Mouse (Mus musculus): ENCODE measurements around the gene Mrps18c. TPM values are rescaled to one million over a fixed set of nuclear protein-coding genes. Genes with fewer than 3 reads are reported as not detected.

The Mrps18c gene
- polyA plus RNA-seq, 1 experiment = 128 TPM

DNA sequence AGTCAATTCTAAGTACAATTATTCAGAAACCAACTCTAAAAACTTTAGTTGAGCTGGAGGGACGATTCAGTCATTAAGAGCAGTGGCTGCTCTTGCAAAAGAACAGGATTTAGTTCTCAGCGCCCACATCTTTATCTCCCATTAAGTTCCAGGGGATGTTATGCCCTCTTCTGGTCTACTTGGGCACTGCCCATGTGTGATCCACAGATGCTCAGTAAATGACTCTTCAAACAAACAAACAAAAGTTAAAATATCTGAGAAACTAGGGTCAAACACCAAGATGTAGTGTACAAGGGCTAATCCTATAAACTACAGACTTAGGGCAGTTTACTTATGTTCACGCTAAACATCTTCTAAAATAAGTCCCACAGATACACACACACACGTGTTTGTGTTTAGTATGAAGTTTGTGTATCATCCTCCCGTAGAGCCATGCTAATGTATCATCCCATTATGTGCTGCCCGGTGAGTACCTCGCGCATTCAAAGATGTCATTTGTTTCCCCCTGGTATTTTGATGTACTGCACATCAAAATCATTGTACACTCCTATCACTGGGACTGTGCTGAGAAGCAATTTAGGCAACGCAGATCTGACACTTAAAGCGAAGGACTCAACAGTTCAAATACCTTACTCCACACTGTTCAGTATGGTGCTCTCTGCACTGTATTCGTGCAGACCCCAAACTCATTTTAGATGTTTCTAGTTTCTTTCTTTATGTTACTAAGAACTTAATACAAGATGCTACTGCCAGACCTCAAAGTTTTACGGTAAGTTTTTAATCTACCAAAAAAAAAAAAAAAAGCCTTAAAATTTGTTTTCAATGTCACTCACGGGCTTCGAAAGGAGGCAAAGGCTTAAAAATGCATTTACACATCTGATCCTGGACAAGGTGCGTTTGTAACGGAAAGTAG lies 21.4 kb downstream of the Mrps18c start:
- WGBS = 36% methylated on average over 16 of the region's 16 CpGs
- Histone ChIP-seq H3K27ac (ENCODE audit: control insufficient read depth, insufficient read depth, low read depth, low read length, poor library complexity) (peak overlapping the region; percentile 80; the same call in 1 of the 2 replicates), H3K4me3 (replicated peaks; ENCODE audit: control insufficient read depth, low read depth, low read length) (peak overlapping the region; percentile 79), H3K4me1 (ENCODE audit: control insufficient read depth, insufficient read depth, low read length) (no peaks in the 10 kb centered on the region)
- TF ChIP-seq CTCF (IDR thresholded peaks at IDR 0.05; ENCODE audit: control insufficient read depth, insufficient read depth, low read length) (no peak), POLR2A (IDR thresholded peaks at IDR 0.05; ENCODE audit: borderline replicate concordance, control insufficient read depth, low read depth, low read length) (no peak)

DNA sequence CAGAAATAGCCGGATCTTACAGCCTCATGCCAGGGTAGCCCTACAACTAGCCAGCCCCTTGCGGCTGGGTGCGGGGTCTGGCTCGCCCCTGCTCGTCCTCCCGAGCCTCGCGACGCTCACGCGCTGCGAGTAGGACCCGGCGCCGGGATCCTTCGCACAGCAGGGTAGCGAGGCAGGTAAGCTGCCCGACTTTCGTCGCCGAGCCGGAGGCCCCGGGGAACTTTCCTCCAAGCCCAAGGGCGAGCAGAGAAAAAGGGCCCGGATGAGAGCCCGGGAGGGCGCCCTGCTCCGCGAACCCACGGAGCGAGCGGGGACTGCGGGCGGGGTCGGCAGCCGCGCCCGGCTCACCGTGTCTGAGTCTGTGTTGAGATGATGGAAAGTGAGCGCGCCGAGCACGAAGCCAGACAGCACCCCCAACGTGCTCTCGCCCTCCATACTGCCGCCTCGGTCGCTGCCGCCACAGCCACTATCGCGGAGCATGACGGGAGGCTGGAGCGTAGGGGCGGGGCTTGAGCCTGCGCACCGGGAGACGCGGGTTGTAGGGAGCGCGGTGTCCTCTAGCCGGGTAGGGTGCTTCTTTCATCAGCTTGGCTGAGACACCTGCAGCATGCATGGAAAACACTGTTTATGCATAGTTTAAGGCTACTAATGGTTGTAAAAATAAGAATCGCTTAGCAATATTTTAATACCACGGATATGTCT lies 22.2 kb downstream of the Mrps18c start, which contains the start of gene Abraxas1:
TSS of gene Abraxas1 (minus strand) at position 483 of the 702 bp plus-strand sequence.
- no peaks in the 10 kb centered on the region for H3K4me1 ChIP-seq (ENCODE audit: control insufficient read depth, insufficient read depth, low read length)
- under 1% methylated on average over 63 of the region's 63 CpGs for WGBS
- H3K27ac ChIP-seq (ENCODE audit: control insufficient read depth, insufficient read depth, low read depth, low read length, poor library complexity) = peak within 1 kb of the TSS; percentile 80
- TF ChIP-seq POLR2A (IDR thresholded peaks at IDR 0.05; ENCODE audit: borderline replicate concordance, control insufficient read depth, low read depth, low read length) (peak; percentile 98), CTCF (IDR thresholded peaks at IDR 0.05; ENCODE audit: control insufficient read depth, insufficient read depth, low read length) (0 out of 2 replicates have a peak, but pooled peaks have one; percentile 9)
- H3K4me3 ChIP-seq (replicated peaks; ENCODE audit: control insufficient read depth, low read depth, low read length) = peak within 1 kb of the TSS; percentile 79

DNA sequence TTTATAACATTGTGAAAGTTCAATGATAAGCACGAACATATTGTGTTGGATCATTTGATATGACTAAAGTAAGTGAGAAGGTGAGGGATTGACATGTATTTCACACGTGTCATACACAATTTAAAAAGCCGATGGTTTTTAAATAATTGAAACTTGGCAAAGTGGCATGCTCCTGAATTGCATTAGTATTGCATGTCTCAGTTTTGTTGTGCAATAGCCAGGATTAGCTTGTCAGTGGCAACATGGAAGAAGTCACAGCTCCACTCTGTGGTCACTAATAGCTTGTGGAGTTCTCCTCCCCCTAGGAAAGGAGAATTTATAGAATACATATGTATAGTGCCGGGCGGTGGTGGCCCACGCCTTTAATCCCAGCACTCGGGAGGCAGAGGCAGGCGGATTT lies 22.9 kb downstream of the Mrps18c start:
- no peak for TF ChIP-seq CTCF (IDR thresholded peaks at IDR 0.05; ENCODE audit: control insufficient read depth, insufficient read depth, low read length)
- TF ChIP-seq POLR2A (IDR thresholded peaks at IDR 0.05; ENCODE audit: borderline replicate concordance, control insufficient read depth, low read depth, low read length) = no peak
- Histone ChIP-seq H3K4me3 (replicated peaks; ENCODE audit: control insufficient read depth, low read depth, low read length) (no peak overlapping the region), H3K27ac (ENCODE audit: control insufficient read depth, insufficient read depth, low read depth, low read length, poor library complexity) (no peak overlapping the region), H3K4me1 (ENCODE audit: control insufficient read depth, insufficient read depth, low read length) (no peaks in the 10 kb centered on the region)
- 47% methylated on average over 8 of the region's 8 CpGs for WGBS

DNA sequence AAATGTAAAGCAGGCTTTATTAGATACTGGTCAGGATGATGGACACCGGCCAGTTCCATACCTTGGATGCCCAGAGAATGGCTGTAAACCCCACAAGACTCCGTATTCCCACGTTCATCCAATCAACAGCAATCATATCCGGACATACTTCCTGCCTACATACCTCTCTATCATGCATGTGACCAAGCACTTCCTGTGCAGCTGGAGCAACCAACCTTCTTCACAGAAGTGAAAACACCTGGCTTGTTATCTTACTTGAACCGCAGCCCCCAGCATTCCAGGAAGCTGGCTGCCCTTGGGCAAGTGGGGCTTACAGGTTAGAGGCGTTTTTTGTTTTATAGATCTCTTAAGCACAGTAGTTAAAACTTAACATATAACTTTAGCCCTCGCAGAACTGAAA lies 24.4 kb downstream of the Mrps18c start:
- TF ChIP-seq CTCF (IDR thresholded peaks at IDR 0.05; ENCODE audit: control insufficient read depth, insufficient read depth, low read length) (no peak), POLR2A (IDR thresholded peaks at IDR 0.05; ENCODE audit: borderline replicate concordance, control insufficient read depth, low read depth, low read length) (no peak)
- Histone ChIP-seq H3K27ac (ENCODE audit: control insufficient read depth, insufficient read depth, low read depth, low read length, poor library complexity) (no peak overlapping the region), H3K4me3 (replicated peaks; ENCODE audit: control insufficient read depth, low read depth, low read length) (no peak overlapping the region), H3K4me1 (ENCODE audit: control insufficient read depth, insufficient read depth, low read length) (no peaks in the 10 kb centered on the region)
- 59% methylated on average over 7 of the region's 7 CpGs for WGBS

DNA sequence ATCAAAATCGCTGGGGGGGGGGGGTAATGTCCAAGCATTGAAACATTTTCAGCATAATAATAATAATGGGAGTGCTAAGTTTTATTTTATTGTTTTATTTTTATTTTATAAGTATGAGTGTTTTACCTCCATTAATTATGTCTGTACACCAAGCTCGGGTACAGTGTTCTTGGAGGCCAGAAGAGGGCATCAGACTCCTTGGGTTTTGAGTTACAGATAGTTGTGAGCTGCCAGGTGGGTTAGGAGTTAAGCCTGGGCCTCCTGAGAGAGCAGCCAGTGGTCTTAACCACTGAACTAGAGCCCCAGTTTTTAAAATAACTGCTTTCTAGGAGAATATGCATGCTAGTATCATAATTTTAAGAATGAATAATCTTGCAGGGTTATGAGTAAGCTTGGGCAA lies 27.5 kb downstream of the Mrps18c start:
- H3K27ac ChIP-seq (ENCODE audit: control insufficient read depth, insufficient read depth, low read depth, low read length, poor library complexity) = no peak overlapping the region
- no peaks in the 10 kb centered on the region for H3K4me1 ChIP-seq (ENCODE audit: control insufficient read depth, insufficient read depth, low read length)
- TF ChIP-seq CTCF (IDR thresholded peaks at IDR 0.05; ENCODE audit: control insufficient read depth, insufficient read depth, low read length) (peak; percentile 35; the same call in 1 of the 2 replicates), POLR2A (IDR thresholded peaks at IDR 0.05; ENCODE audit: borderline replicate concordance, control insufficient read depth, low read depth, low read length) (no peak)
- H3K4me3 ChIP-seq (replicated peaks; ENCODE audit: control insufficient read depth, low read depth, low read length) = no peak overlapping the region
- 13% methylated on average over 2 of the region's 2 CpGs for WGBS

DNA sequence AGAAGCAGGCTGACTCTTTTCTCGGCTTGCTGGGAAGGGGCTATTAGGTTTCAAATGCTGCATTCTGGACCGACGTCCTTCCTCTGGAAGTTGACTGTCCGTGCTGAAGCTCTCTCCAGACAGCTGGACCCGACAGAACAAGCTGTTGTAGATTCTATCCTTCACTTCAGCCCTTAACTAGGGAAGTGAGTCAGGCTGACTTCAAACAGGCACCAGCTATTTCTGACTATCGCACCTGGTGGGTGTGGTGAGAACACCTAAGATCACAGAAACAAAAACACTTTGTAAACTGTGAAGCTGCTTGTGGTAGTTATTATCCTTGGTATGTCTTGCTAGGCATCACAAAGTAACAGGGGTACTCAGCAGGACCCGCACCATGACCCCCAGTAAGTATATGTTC lies 28.1 kb downstream of the Mrps18c start:
- Histone ChIP-seq H3K4me3 (replicated peaks; ENCODE audit: control insufficient read depth, low read depth, low read length) (no peak overlapping the region), H3K27ac (ENCODE audit: control insufficient read depth, insufficient read depth, low read depth, low read length, poor library complexity) (no peak overlapping the region), H3K4me1 (ENCODE audit: control insufficient read depth, insufficient read depth, low read length) (no peaks in the 10 kb centered on the region)
- WGBS = 72% methylated on average over 7 of the region's 7 CpGs
- TF ChIP-seq POLR2A (IDR thresholded peaks at IDR 0.05; ENCODE audit: borderline replicate concordance, control insufficient read depth, low read depth, low read length) (no peak), CTCF (IDR thresholded peaks at IDR 0.05; ENCODE audit: control insufficient read depth, insufficient read depth, low read length) (no peak)

DNA sequence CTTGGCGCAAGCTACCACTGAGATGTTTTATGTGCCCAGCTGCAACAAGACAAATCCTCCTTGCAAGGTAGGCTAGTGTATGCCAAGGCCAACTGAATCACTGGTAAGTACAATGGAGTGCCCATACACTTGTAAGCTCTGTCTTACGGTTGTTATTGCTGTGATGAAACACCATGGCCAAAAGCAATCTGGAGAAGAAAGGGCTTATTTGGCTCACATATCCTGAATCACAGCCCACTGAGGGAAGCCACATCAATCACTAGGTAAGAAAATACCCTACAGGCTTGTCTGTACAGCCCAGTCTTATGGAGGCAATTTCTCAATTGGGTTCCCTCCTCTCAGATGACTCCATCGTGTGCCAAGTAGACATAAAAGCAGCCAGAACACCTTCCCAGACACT lies 30.3 kb downstream of the Mrps18c start:
- Histone ChIP-seq H3K4me1 (ENCODE audit: control insufficient read depth, insufficient read depth, low read length) (no peaks in the 10 kb centered on the region), H3K4me3 (replicated peaks; ENCODE audit: control insufficient read depth, low read depth, low read length) (no peak overlapping the region), H3K27ac (ENCODE audit: control insufficient read depth, insufficient read depth, low read depth, low read length, poor library complexity) (no peak overlapping the region)
- TF ChIP-seq CTCF (IDR thresholded peaks at IDR 0.05; ENCODE audit: control insufficient read depth, insufficient read depth, low read length) (no peak), POLR2A (IDR thresholded peaks at IDR 0.05; ENCODE audit: borderline replicate concordance, control insufficient read depth, low read depth, low read length) (no peak)
- WGBS = 71% methylated on average over 3 of the region's 3 CpGs

DNA sequence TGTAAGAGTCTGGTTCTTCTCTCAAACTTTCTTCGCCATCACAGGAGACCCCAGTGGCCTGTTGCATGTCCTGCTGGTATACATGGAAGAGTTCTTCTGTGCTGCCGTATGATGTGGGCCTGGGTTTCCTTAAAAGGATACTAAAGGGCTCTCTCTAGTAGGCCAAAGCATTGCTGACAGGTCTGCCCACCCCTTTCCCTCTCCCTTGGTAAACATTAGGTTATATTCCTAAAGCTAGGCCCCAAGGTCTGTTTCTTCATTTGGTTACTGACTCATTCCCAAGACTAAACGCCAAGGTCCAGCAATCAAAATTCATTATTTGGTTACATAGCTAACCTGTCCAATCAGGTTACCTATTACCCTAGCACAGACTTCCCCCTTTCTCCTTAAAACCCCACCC lies 34.3 kb downstream of the Mrps18c start:
- TF ChIP-seq CTCF (IDR thresholded peaks at IDR 0.05; ENCODE audit: control insufficient read depth, insufficient read depth, low read length) (no peak), POLR2A (IDR thresholded peaks at IDR 0.05; ENCODE audit: borderline replicate concordance, control insufficient read depth, low read depth, low read length) (no peak)
- 84% methylated on average over 3 of the region's 3 CpGs for WGBS
- Histone ChIP-seq H3K4me3 (replicated peaks; ENCODE audit: control insufficient read depth, low read depth, low read length) (no peak overlapping the region), H3K27ac (ENCODE audit: control insufficient read depth, insufficient read depth, low read depth, low read length, poor library complexity) (no peak overlapping the region), H3K4me1 (ENCODE audit: control insufficient read depth, insufficient read depth, low read length) (no peaks in the 10 kb centered on the region)
